Mouse (Mus musculus) embryonic facial prominence, embryonic 14.5 days (tissue): ENCODE data around the gene Slc25a16. TPM values are rescaled to one million over a fixed set of nuclear protein-coding genes. Genes with fewer than 3 reads are reported as not detected.
"Not testable (repeated sequence)": the region's sequence is repeated elsewhere in the genome, so short reads cannot be mapped to it uniquely, and the experiment has no call there.

Experiments
- ATAC-seq: fragments of 200-750 bp; cut with Nextera tagmentation; 2 replicates; pipeline ENCODE4 v1.8.0; 2017; ENCODE audit warnings: low read depth, moderate number of reproducible peaks, moderate TSS enrichment
- DNase-seq: peaks from one replicate; pipeline ENCODE4 v3.0.0-alpha.2; 2015; ENCODE audit warnings: low spot score
- H3K27ac ChIP-seq: fragments of 300-500 bp; sonication (generic); replicated peaks from 2 replicates; pipeline ENCODE4 v1.5.1; 2014; ENCODE audit warnings: low read depth, mild to moderate bottlenecking, low read length, moderate library complexity
- H3K27me3 ChIP-seq: fragments of 300-500 bp; sonication (generic); replicated peaks from 2 replicates; pipeline ENCODE4 v1.6.1; 2014; ENCODE audit warnings: low read length; ENCODE audit not compliant: control insufficient read depth, insufficient read depth
- H3K36me3 ChIP-seq: fragments of 300-500 bp; sonication (generic); 2 replicates; pipeline ENCODE4 v1.6.1; 2014; ENCODE audit warnings: low read length, mixed read lengths; ENCODE audit not compliant: control insufficient read depth, insufficient read depth
- H3K4me1 ChIP-seq: fragments of 300-500 bp; sonication (generic); 2 replicates; pipeline ENCODE4 v1.6.1; 2014; ENCODE audit warnings: antibody characterized with exemption, low read length; ENCODE audit not compliant: control insufficient read depth, insufficient read depth
- H3K4me2 ChIP-seq: fragments of 300-500 bp; sonication (generic); 2 replicates; pipeline ENCODE4 v1.6.1; 2014; ENCODE audit warnings: low read depth, mild to moderate bottlenecking, low read length, moderate library complexity, mixed read lengths
- H3K4me3 ChIP-seq: fragments of 300-500 bp; sonication (generic); 2 replicates; pipeline ENCODE4 v1.5.1; 2014; ENCODE audit warnings: low read depth, mild to moderate bottlenecking, low read length
- H3K9ac ChIP-seq: fragments of 300-500 bp; sonication (generic); 2 replicates; pipeline ENCODE4 v1.6.1; 2014; ENCODE audit warnings: low read depth, mild to moderate bottlenecking, low read length, moderate library complexity, mixed read lengths
- H3K9me3 ChIP-seq: fragments of 300-500 bp; sonication (generic); 2 replicates; pipeline ENCODE4 v1.6.1; 2016; ENCODE audit warnings: low read length; ENCODE audit not compliant: control insufficient read depth
- WGBS: fragments of 180-500 bp; shearing (Covaris S2); extraction: QIAGEN DNeasy Blood & Tissue Kit; methylation state at CpG from one replicate; pipeline ENCODE4 v1.1.7; 2014; 5-methylcytosine and 5-hydroxymethylcytosine counted together
- polyA plus RNA-seq: library from polyadenylated mRNA; unstranded; fragments of >200 nt; fragmentation: Nextera tagmentation; extraction: Ambion mirVana; gene quantifications from 2 replicates; pipeline ENCODE4 v1.2.1, GENCODE M21; 2014

The Slc25a16 gene
- polyA plus RNA-seq, 1 experiment from 2014 or later, result 13.9 TPM

DNA sequence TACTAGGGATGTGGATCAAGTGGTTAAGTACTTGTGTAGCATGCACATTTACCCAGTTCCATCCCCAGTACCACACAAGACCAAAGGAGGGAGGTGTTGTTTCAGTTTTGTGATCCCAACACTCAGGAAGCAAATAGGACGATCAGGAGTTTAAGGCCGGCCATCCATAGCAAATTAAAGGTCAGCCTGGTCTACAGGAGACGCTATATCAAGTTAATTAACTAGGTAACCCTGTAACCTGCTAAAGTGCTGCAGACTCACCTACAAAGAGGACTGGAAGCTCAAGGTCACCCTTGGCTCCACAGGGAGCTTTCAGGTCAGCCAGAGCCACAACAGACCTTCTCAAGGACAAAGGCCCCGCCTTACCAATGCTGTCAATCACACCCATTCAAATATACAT, 23.7 kb upstream of the Slc25a16 start:
- no peaks in the 10 kb centered on the region for H3K36me3 ChIP-seq
- WGBS, result 72% methylated on average over 4 of the region's 4 CpGs
- H3K27ac ChIP-seq, result no peak overlapping the region
- no peak overlapping the region for H3K4me3 ChIP-seq
- H3K9ac ChIP-seq, result no peak overlapping the region
- DNase-seq (no peak), ATAC-seq (no peak)
- H3K27me3 ChIP-seq, result no peaks in the 10 kb centered on the region
- H3K9me3 ChIP-seq, result no peaks in the 10 kb centered on the region
- no peaks in the 10 kb centered on the region for H3K4me1 ChIP-seq
- H3K4me2 ChIP-seq, result no peak overlapping the region

DNA sequence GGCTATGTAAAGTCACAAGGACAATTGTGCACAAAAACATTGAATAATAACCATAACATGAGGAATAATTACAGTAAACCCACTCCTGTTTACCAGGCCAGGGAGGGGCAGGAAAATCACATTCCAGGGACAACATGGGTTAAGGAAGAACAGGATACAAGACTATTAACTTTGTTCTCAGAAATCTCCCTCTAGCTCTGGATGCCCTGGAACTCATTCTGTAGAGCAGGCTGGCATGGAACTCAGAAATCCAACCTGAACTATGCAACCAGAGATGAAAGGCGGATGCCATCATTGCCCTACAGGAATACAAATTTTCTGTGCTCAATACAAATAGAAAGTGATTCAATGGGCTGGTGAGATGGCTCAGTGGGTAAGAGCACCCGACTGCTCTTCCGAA, 23.0 kb upstream of the Slc25a16 start:
- no peaks in the 10 kb centered on the region for H3K9me3 ChIP-seq
- no peaks in the 10 kb centered on the region for H3K27me3 ChIP-seq
- 95% methylated on average over 3 of the region's 3 CpGs for WGBS
- H3K4me1 ChIP-seq, result no peaks in the 10 kb centered on the region
- H3K36me3 ChIP-seq, result no peaks in the 10 kb centered on the region
- no peak overlapping the region for H3K4me2 ChIP-seq
- no peak overlapping the region for H3K9ac ChIP-seq
- DNase-seq (no peak), ATAC-seq (no peak)
- no peak overlapping the region for H3K4me3 ChIP-seq
- no peak overlapping the region for H3K27ac ChIP-seq

DNA sequence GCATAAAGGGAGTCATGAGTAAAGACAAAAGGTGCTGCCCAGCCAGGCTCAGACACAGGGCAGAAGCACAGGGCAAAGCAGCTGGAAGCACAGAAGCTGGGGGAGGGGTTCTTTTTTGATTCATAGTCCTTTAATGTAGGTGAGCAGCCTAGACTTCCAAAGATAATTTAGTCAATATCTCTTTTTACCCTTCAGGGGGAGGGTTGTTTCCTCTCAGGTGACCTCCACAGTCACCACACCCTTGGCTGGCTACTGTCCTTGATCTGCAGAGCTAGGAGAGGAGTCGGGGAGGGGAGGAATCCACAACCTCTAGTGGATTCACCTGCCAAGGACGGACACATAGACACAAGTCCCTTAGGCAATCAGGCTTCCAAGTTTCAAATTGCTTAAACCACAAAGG, 22.4 kb upstream of the Slc25a16 start:
- Histone ChIP-seq H3K36me3 (no peaks in the 10 kb centered on the region), H3K27me3 (no peaks in the 10 kb centered on the region), H3K4me1 (no peaks in the 10 kb centered on the region), H3K27ac (no peak overlapping the region), H3K4me3 (no peak overlapping the region), H3K9ac (no peak overlapping the region), H3K4me2 (no peak overlapping the region), H3K9me3 (no peaks in the 10 kb centered on the region)
- WGBS, result 69% methylated on average over 2 of the region's 2 CpGs
- DNase-seq (no peak), ATAC-seq (no peak)

DNA sequence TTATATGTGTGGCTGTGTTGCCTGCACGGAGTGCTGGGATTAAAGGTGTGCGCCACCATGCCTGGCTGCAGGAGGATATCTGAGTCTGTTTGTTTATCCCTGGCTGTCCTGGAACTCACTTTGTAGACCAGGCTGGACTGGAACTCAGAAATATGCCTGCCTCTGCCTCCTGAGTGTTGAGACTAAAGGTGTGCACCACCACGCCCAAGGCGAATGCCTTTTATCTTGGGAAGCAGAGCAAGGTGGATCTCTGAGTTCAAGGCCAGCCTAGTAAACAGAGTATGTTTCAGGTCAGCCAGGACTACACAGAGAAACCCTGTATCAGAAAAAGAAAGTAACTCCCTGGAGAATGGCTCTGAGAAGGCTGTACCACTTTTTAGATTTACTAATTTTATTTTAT, 20.3 kb upstream of the Slc25a16 start:
- WGBS, result 95% methylated on average over 4 of the region's 4 CpGs
- ATAC-seq (no peak), DNase-seq (no peak)
- Histone ChIP-seq H3K27me3 (no peaks in the 10 kb centered on the region), H3K9ac (no peak overlapping the region), H3K4me2 (no peak overlapping the region), H3K4me3 (no peak overlapping the region), H3K27ac (no peak overlapping the region), H3K4me1 (no peaks in the 10 kb centered on the region), H3K36me3 (no peaks in the 10 kb centered on the region), H3K9me3 (no peaks in the 10 kb centered on the region)

DNA sequence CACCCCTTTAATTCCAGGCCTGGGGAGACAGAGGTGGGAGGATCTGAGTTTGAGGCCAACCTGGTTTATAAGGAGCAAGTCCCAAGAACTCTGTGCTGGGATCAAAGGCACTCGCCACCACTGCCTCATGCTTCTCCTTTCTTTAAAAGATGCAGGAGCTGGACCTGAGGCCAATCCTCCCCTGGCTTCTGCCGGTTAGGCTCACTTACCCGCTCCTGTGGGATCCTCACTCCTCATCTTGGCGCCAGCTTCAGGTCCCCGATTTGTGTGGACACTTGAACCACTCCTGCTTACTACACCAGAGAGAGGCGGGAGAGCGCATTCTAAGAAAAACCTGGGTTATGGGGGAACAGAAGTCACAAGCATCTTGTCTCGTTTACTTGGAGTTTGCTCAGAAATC, 18.6 kb upstream of the Slc25a16 start:
- 30% methylated on average over 8 of the region's 8 CpGs for WGBS

DNA sequence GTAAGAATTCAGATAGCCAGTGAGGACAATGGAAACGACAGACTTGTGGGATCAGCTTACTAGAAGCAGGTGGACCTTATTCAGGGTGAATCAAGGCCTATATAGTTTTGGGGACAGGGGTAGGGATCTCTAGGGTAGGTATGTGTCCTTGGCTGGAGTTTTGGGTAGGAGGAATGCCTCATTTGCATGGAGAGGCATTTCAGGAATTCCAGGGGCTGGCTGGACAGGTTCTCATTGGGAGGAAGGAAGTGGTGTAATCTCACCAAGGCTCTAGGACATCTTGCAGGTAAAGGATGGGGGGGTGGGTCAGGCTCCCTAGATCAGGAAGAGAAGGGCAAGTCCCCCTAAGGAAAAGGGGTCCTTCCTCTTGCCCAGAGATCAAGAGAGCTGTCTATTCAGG, 17.6 kb upstream of the Slc25a16 start:
- Histone ChIP-seq H3K9ac (no peak overlapping the region), H3K36me3 (no peaks in the 10 kb centered on the region), H3K9me3 (no peaks in the 10 kb centered on the region), H3K4me2 (no peak overlapping the region), H3K27ac (no peak overlapping the region), H3K4me1 (no peaks in the 10 kb centered on the region), H3K27me3 (no peaks in the 10 kb centered on the region), H3K4me3 (no peak overlapping the region)
- 44% methylated on average over 1 of the region's 1 CpGs for whole genome bisulfite sequencing
- ATAC-seq (no peak), DNase-seq (no peak)

More for the DNA sequence above, 18.6 kb upstream of the Slc25a16 start:
- Histone ChIP-seq H3K27ac (no peak overlapping the region), H3K9ac (no peak overlapping the region), H3K4me3 (no peak overlapping the region), H3K4me2 (no peak overlapping the region), H3K9me3 (no peaks in the 10 kb centered on the region), H3K4me1 (no peaks in the 10 kb centered on the region), H3K27me3 (no peaks in the 10 kb centered on the region), H3K36me3 (no peaks in the 10 kb centered on the region)
- DNase-seq (no peak), ATAC-seq (no peak)

DNA sequence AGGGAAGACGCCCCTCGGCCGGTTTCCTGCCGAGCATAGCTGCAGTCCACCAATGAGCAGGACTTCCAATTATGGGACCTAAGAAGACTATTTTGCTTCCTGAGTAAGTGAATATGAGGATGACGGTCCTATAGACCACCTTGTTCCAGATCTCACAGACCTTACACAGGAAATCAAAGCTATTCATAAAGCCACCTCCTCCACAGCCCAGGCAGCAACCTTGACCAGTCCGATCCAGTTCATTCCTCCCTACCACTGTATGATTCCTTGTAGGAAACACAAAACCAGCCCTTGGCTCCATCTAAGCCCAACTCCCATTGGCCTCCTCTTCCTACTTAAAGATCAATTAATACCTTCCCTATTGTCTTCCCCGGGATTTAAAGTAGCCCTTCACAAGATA, 14.1 kb upstream of the Slc25a16 start:
- H3K9me3 ChIP-seq, result no peaks in the 10 kb centered on the region
- 89% methylated on average over 7 of the region's 7 CpGs for WGBS
- H3K36me3 ChIP-seq, result no peaks in the 10 kb centered on the region
- no peaks in the 10 kb centered on the region for H3K4me1 ChIP-seq
- H3K4me3 ChIP-seq, result no peak overlapping the region
- no peak overlapping the region for H3K4me2 ChIP-seq
- H3K27me3 ChIP-seq, result no peaks in the 10 kb centered on the region
- H3K9ac ChIP-seq, result no peak overlapping the region
- no peak for DNase-seq
- H3K27ac ChIP-seq, result no peak overlapping the region
- ATAC-seq, result no peak

DNA sequence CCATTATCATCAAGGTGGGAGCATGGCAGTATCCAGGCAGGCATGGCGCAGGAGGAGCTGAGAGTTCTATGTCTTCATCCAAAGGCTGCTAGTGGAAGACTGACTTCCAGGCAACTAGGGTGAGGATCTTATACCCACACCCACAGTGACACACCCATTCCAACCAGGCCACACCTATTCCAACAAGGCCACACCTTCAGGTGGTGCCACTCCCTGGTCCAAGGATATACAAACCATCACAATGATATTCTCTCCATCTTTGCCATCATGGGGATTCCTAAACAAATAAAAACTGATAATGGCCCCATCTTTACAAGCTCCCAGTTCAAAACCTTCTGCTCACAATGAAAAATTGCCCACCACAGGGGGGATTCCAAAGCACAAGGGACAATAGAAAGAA, 11.5 kb upstream of the Slc25a16 start, which contains the start of gene Tet1:
Gene Tet1 (minus strand): TSS at position 101 of the 400 bp plus-strand sequence.
- H3K9ac ChIP-seq, H3K4me2 ChIP-seq, ATAC-seq, H3K27ac ChIP-seq, H3K4me1 ChIP-seq, H3K36me3 ChIP-seq, DNase-seq, H3K27me3 ChIP-seq, H3K9me3 ChIP-seq, H3K4me3 ChIP-seq: not testable (repeated sequence)
- no CpG with 5 or more reads among the region's 1 CpGs for WGBS

DNA sequence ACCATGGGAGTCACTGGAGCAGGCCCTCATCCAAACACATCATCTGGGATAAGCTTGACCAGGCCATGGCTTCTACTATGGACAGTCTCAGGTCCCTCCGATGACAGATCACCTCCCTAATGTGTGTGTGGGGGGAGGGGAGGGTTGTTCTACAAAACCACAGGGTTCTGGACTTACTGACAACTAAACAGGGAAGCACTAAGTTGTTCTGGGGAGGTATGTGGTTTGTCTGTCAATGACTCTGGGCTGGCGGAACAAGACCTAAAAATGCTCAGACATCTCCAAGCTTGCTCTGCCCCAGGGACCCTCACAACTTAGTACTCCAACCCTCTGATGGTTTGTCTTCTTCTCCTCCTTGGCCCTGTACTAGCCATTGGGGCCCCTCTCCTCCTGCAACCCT, 9.3 kb upstream of the Slc25a16 start:
- WGBS, result 80% methylated on average over 2 of the region's 2 CpGs
- Histone ChIP-seq H3K27ac (no peak overlapping the region), H3K27me3 (no peaks in the 10 kb centered on the region)

More for the DNA sequence above, 9.3 kb upstream of the Slc25a16 start:
- Histone ChIP-seq H3K4me2 (no peak overlapping the region), H3K36me3 (no peaks in the 10 kb centered on the region), H3K4me1 (no peaks in the 10 kb centered on the region), H3K9me3 (no peaks in the 10 kb centered on the region), H3K9ac (no peak overlapping the region), H3K4me3 (no peak overlapping the region)
- DNase-seq, result no peak
- ATAC-seq, result no peak
